Mouse (Mus musculus): ENCODE results near the gene Abl1.
A peak's percentile ranks its signal among the peaks of the same experiment; 100 is the strongest.

DNA sequence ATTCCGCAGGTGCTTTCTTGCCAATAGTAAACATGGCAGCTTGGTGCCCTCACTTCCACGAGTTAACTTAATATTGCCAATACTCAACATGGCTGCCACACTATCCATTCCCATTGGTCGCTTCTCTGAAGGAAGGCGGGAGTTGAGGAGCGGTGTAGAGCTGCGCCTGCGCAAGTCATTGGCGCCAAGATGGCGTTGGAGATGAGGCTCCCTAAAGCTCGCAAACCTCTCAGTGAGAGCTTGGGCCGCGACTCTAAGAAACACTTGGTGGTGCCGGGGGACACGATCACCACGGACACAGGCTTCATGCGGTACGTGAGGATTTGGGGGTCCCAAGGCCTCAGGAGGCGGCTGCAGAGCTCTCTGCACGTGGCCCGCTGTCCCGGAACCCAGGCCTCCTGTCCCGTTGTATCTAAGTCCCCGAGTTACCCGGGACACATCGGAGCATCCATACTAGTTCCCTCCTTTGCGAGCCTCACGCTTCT lies 17.6 kb upstream of the Abl1 start, which contains the start of gene Exosc2:
- no peak for TF ChIP-seq CTCF (IDR thresholded peaks at IDR 0.05)
- TF ChIP-seq POLR2A (IDR thresholded peaks at IDR 0.05; ENCODE audit: insufficient read depth, low read depth, low read length) = peak; percentile 95
- TF ChIP-seq EP300 (IDR thresholded peaks at IDR 0.05; ENCODE audit: insufficient read depth, low read depth, low read length) = 0 out of 2 replicates have a peak, but pooled peaks have one; percentile 42
